Mouse (Mus musculus): ENCODE results near the gene Has3.
"Not testable (repeated sequence)": the region's sequence is repeated elsewhere in the genome, so short reads cannot be mapped to it uniquely, and the experiment has no call there.

DNA sequence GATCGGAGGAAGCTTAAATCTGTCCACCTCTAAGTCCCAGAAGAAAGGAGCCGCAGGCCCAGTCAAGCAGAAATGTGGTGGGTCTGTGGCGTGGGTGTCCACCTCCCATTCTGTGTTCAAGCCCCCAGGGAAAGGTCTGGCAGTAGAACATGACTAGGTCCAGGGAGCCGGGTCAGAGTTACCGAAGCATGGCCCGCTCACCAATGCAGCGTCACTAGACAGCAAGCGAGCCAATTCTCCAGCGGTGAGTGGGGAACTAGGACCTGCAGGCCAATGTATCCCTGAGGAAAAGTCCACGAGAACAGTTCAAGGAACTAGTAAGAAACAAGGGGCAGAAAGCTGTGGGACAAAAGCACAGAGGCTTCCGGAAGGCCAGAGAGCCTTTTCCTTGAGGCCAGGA is 14.1 kb downstream of the Has3 start:
- TF ChIP-seq POLR2A (IDR thresholded peaks at IDR 0.05; ENCODE audit: borderline replicate concordance, low read depth, low read length); CTCF (IDR thresholded peaks at IDR 0.05; ENCODE audit: low read depth, low read length): not testable (repeated sequence)
